Mouse (Mus musculus) G1E (cell line): ENCODE measurements around the gene Pard3b. TPM values are rescaled to one million over a fixed set of nuclear protein-coding genes. Genes with fewer than 3 reads are reported as not detected.

ENCODE experiments used
- ATAC-seq: 2 replicates; pipeline ENCODE4 v1.8.0; 2016; ENCODE audit warnings: mild to moderate bottlenecking; ENCODE audit not compliant: insufficient number of reproducible peaks, poor library complexity, low FRiP score, severe bottlenecking; ENCODE audit errors: extremely low read depth
- DNase-seq: peaks from one replicate; pipeline ENCODE4 v3.0.0; 2012; ENCODE audit warnings: low spot score
- H3K27me3 ChIP-seq: 2 replicates; pipeline ENCODE4 v1.6.1; 2012; ENCODE audit warnings: mild to moderate bottlenecking, low read length, inconsistent platforms; ENCODE audit not compliant: insufficient read depth
- H3K36me3 ChIP-seq: replicated peaks from 2 replicates; pipeline ENCODE3; 2012; ENCODE audit warnings: mild to moderate bottlenecking, inconsistent platforms
- H3K4me1 ChIP-seq: 2 replicates; pipeline ENCODE4 v1.6.1; 2012; ENCODE audit warnings: low read depth, low read length, inconsistent platforms, mixed read lengths; ENCODE audit not compliant: insufficient read depth
- H3K4me3 ChIP-seq: 2 replicates; pipeline ENCODE4 v1.5.1; 2012; ENCODE audit warnings: low read depth, mild to moderate bottlenecking, inconsistent platforms, low read length, moderate library complexity, mixed read lengths
- H3K9me3 ChIP-seq: replicated peaks from 2 replicates; pipeline ENCODE4 v1.6.1; 2012; ENCODE audit warnings: inconsistent platforms
- CTCF ChIP-seq: IDR thresholded peaks from 2 replicates; pipeline ENCODE4 v1.5.1; 2012; ENCODE audit warnings: low read depth, low read length, inconsistent platforms, mixed read lengths
- GATA1 ChIP-seq: IDR thresholded peaks from 2 replicates; pipeline ENCODE4 v1.6.1; 2012; ENCODE audit warnings: borderline replicate concordance, low read length, inconsistent platforms, mixed read lengths
- GATA2 ChIP-seq: IDR thresholded peaks from 2 replicates; pipeline ENCODE4 v1.6.1; 2012; ENCODE audit warnings: low read depth, low read length, inconsistent platforms, borderline replicate concordance
- POLR2AphosphoS5 ChIP-seq: IDR thresholded peaks from 2 replicates; pipeline ENCODE4 v1.6.1; 2012; ENCODE audit warnings: low read depth, low read length, inconsistent platforms; ENCODE audit not compliant: insufficient replicate concordance
- TAL1 ChIP-seq: conservative IDR thresholded peaks from 2 replicates; pipeline ENCODE4 v1.6.1; 2012; ENCODE audit warnings: low read depth, low read length, inconsistent platforms, mixed read lengths
- polyA plus RNA-seq: library from polyadenylated mRNA; stranded (reverse); fragments of >175 nt; gene quantifications from 2 replicates; pipeline ENCODE4 v1.2.3, GENCODE M21; 2012
- total RNA-seq, 2 experiments: library from RNA; stranded (forward) in 1 of 2; stranded (reverse) in 1 of 2; fragments of 200-1000 nt in 1 of 2; fragments of >200 nt in 1 of 2; fragmentation: Nextera tagmentation in 1 of 2; gene quantifications; 2 replicates each; pipeline ENCODE4 v1.2.3; 2014 to 2017

Gene Pard3b
- total and polyA plus RNA-seq, 3 experiments = 0.33 TPM; not detected in 2

- no peak for ATAC-seq
- H3K9me3 ChIP-seq = no peaks in the 10 kb centered on the region
- H3K27me3 ChIP-seq = peaks cover 9% of the 10 kb centered on the region
- no peak for TF ChIP-seq TAL1
- no peak for TF ChIP-seq GATA1
- no peak for TF ChIP-seq POLR2AphosphoS5
- TF ChIP-seq GATA2 = no peak
- TF ChIP-seq CTCF = no peak
- no peak overlapping the region for H3K4me3 ChIP-seq
- DNase-seq = no peak
- no peaks in the 10 kb centered on the region for H3K4me1 ChIP-seq
- H3K36me3 ChIP-seq = no peaks in the 10 kb centered on the region
Measured at GRCm38 (mm10) chr1:62683498-62683897, 1044.9 kb downstream of the Pard3b start.

DNA sequence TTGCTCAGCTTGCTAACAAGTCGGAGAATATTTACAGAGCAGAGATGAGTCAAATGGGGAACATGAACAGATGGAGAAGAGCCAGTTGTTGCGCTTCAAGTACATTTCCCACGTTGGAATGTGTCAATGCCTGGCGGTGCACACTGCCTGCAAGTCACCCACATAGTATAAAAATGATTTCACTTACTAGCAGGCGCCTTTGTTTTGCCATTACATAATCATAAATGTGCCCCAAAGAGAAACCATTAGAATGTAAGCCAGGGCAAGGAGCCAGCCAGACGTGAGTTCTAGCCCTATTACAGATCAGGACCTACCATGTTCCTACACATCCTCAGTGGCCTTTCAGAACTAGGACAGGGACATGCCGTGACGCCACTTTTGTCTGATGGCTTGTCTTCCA, 1048.9 kb downstream of the Pard3b start:
- H3K9me3 ChIP-seq = no peaks in the 10 kb centered on the region
- H3K36me3 ChIP-seq = no peaks in the 10 kb centered on the region
- DNase-seq = no peak
- TF ChIP-seq CTCF (no peak), TAL1 (no peak), POLR2AphosphoS5 (no peak), GATA2 (no peak), GATA1 (no peak)
- no peak for ATAC-seq
- H3K4me3 ChIP-seq = no peak overlapping the region
- H3K27me3 ChIP-seq = no peaks in the 10 kb centered on the region
- no peaks in the 10 kb centered on the region for H3K4me1 ChIP-seq

DNA sequence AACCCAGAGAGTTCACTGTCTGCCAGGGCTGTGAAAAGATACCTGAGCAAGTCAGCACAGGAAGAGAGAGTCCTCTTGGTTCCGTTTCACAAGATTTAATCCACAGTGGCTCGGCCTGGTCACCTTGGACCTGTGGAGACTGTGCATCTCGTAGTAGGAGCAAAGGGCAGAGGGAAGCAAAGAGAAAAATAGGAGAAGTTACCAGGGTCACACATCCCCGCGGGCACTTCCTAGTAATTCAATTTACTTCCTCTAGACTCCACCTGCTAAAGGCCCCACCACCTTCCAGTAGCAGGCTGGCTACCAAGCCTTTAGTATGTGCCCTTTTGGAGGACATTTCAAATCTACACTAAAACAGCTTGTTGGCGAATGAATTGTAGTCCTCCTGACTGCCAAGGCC, 1052.6 kb downstream of the Pard3b start:
- no peaks in the 10 kb centered on the region for H3K36me3 ChIP-seq
- ATAC-seq = no peak

More for the DNA sequence above, 1052.6 kb downstream of the Pard3b start:
- H3K4me3 ChIP-seq = no peak overlapping the region
- no peaks in the 10 kb centered on the region for H3K4me1 ChIP-seq
- no peak for DNase-seq
- no peaks in the 10 kb centered on the region for H3K27me3 ChIP-seq
- TF ChIP-seq TAL1 = no peak
- TF ChIP-seq CTCF = no peak
- no peak for TF ChIP-seq GATA1
- no peak for TF ChIP-seq POLR2AphosphoS5
- no peak for TF ChIP-seq GATA2
- H3K9me3 ChIP-seq = no peaks in the 10 kb centered on the region
